Mouse (Mus musculus): ENCODE data around the gene Tmem30a.

The Tmem30a gene

DNA sequence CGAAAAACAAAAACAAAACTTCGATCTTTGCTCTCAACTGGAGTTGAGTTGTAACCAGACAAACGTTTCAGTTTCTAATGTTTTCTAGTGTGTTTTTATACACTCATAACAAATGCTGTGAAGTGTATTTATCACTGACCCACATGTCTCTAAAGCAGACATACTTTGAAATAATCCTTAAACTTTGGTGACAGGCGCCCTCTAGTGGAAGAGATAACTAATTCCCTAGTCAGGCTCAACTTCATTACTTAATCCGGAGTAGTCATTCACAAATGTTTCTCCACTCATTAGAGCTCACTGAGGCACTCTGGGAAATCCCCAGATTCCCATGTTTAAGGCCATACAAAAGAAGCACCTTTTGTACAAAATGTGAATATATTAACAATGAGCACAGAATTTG is 70.2 kb downstream of the Tmem30a start:
- in situ Hi-C loops (cut with MboI; ENCODE audit: low pct_unique_long_range_greater_than_20kb in 1 of 2, low sequenced_read_pairs in 2 of 2, unreplicated experiment in 1 of 2): loop anchor here in 1 of 2 experiments (5.0 kb wide), 1 partner anchor 941 kb away; no protein-coding TSS in a partner anchor

GRCm38 (mm10) chr9:79721056-79721455 is 72.3 kb downstream of the Tmem30a start:
- in situ Hi-C loops (cut with MboI; ENCODE audit: low pct_unique_long_range_greater_than_20kb in 1 of 2, low sequenced_read_pairs in 2 of 2, unreplicated experiment in 1 of 2): loop anchor here in 1 of 2 experiments (5.0 kb wide), 1 partner anchor 939 kb away; no protein-coding TSS in a partner anchor

- in situ Hi-C loops (cut with MboI; ENCODE audit: low pct_unique_long_range_greater_than_20kb in 1 of 2, low sequenced_read_pairs in 2 of 2, unreplicated experiment in 1 of 2): loop anchor here in 1 of 2 experiments (5.0 kb wide), 1 partner anchor 938 kb away; no protein-coding TSS in a partner anchor
Observed at GRCm38 (mm10) chr9:79720143-79720542, 73.2 kb downstream of the Tmem30a start.

- in situ Hi-C loops (cut with MboI; ENCODE audit: low pct_unique_long_range_greater_than_20kb in 1 of 2, low sequenced_read_pairs in 2 of 2, unreplicated experiment in 1 of 2): loop anchor here (10.0 kb wide), 2 partner anchors 675 to 945 kb away; no protein-coding TSS in a partner anchor
Observed at GRCm38 (mm10) chr9:79719451-79719850, 73.9 kb downstream of the Tmem30a start.

Measured in mouse embryonic stem cell (cell line).